Mouse (Mus musculus) ovary, adult 18-20 months (tissue): ENCODE measurements around the gene Fam102a.

ENCODE experiments used
- DNase-seq: peaks from one replicate; pipeline ENCODE4 v3.0.0; 2022; ENCODE audit warnings: low spot score, mixed read lengths

Gene Fam102a

GRCm38 (mm10) chr2:32514335-32514734 is 20.8 kb upstream of the Fam102a start:
- no peak for DNase-seq

- DNase-seq = no peak
Measured at GRCm38 (mm10) chr2:32517233-32517867, 17.8 kb upstream of the Fam102a start.

GRCm38 (mm10) chr2:32520034-32520990 is 14.8 kb upstream of the Fam102a start:
- no peak for DNase-seq

- no peak for DNase-seq
Measured at GRCm38 (mm10) chr2:32524536-32525031, 10.5 kb upstream of the Fam102a start.

GRCm38 (mm10) chr2:32525816-32526215 is 9.3 kb upstream of the Fam102a start:
- no peak for DNase-seq

- no peak for DNase-seq
Measured at GRCm38 (mm10) chr2:32527468-32527966, 7.6 kb upstream of the Fam102a start.

- DNase-seq = no peak
Measured at GRCm38 (mm10) chr2:32528326-32528725, 6.8 kb upstream of the Fam102a start.

- no peak for DNase-seq
Measured at GRCm38 (mm10) chr2:32530479-32530878, 4.7 kb upstream of the Fam102a start.

GRCm38 (mm10) chr2:32533163-32533562 is 2.0 kb upstream of the Fam102a start:
- DNase-seq = no peak

GRCm38 (mm10) chr2:32534061-32534732 is 935 bp upstream of the Fam102a start:
- no peak for DNase-seq

GRCm38 (mm10) chr2:32535501-32535991 is 414 bp downstream of the Fam102a start:
- DNase-seq = peak; percentile 26

GRCm38 (mm10) chr2:32536086-32536633 is 1.0 kb downstream of the Fam102a start:
- DNase-seq = no peak

GRCm38 (mm10) chr2:32536634-32537359 is 1.7 kb downstream of the Fam102a start:
- DNase-seq = peak; percentile 32

GRCm38 (mm10) chr2:32537360-32537905 is 2.3 kb downstream of the Fam102a start:
- no peak for DNase-seq

- DNase-seq = no peak
Measured at GRCm38 (mm10) chr2:32537941-32538340, 2.8 kb downstream of the Fam102a start.

- no peak for DNase-seq
Measured at GRCm38 (mm10) chr2:32538461-32538860, 3.3 kb downstream of the Fam102a start.

GRCm38 (mm10) chr2:32539452-32539981 is 4.4 kb downstream of the Fam102a start:
- DNase-seq = no peak

GRCm38 (mm10) chr2:32541333-32541908 is 6.3 kb downstream of the Fam102a start:
- DNase-seq = no peak

- DNase-seq = no peak
Measured at GRCm38 (mm10) chr2:32541986-32542573, 6.9 kb downstream of the Fam102a start.

- no peak for DNase-seq
Measured at GRCm38 (mm10) chr2:32543031-32543449, 7.9 kb downstream of the Fam102a start.
